ENCODE assay signal across 10 mouse cellular contexts in the genomic region with DNA sequence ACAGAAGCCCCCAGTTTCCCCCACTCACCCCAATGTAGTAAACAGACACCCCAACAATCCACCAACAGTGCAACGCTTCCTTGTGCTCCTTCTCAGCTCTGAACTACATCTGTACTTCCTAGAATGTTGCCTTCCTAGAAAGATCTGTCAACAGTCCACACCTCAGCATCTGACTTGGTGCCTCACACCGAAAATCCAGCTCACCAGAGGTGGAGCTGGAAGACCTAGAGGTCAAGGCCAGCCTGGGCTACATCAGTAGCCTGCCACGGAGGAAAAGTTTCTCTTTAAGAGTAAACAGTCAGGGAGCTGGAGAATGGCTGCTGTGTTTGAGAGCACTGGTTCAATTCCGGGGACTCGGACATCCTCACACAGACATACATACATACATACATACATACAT. TPM values are rescaled to one million over a fixed set of nuclear protein-coding genes. Genes with fewer than 3 reads are reported as not detected.
DNase-seq lines count a peak whose midpoint lies in the region; ATAC-seq and TF ChIP-seq lines count a peak whose summit lies in the region.
"Had no signal": no experiment of that assay in that cellular context is flagged by ENCODE, and none has a peak within 500 bp of the region (broad histone marks: within the 10 kb centered on the region; RNA-seq: fewer than 3 reads in every experiment).

No protein-coding gene starts in this region.

- no peaks in the 10 kb centered on the region for H3K9me3 ChIP-seq in hindbrain, postnatal 0 days (ENCODE audit: low read length)
- H3K9me3 ChIP-seq in hindbrain, embryonic 14.5 days (ENCODE audit: control insufficient read depth, low read length): no peaks in the 10 kb centered on the region
- H3K9me3 ChIP-seq: embryonic facial prominence, embryonic 13.5 days had no signal

- H3K27me3 ChIP-seq in hindbrain, postnatal 0 days (ENCODE audit: insufficient read depth, low read length): no peaks in the 10 kb centered on the region
- H3K27me3 ChIP-seq in hindbrain, embryonic 14.5 days (ENCODE audit: control insufficient read depth, insufficient read depth, low read length): no peaks in the 10 kb centered on the region
- H3K27me3 ChIP-seq: embryonic facial prominence, embryonic 13.5 days; Patski had no signal

- no peak for DNase-seq in hindbrain, postnatal 0 days (ENCODE audit: low spot score)
- no peak for DNase-seq in hindbrain, embryonic 14.5 days (ENCODE audit: low spot score)
- DNase-seq in thymus, postnatal 0 days (ENCODE audit: low spot score): peak; percentile 9
- DNase-seq in thymus, adult 18-20 months: no peak
- DNase-seq in liver: peak; percentile 57
- no peak for DNase-seq in cerebellum, adult 9-10 months
- DNase-seq in ovary, adult 18-20 months (ENCODE audit: low spot score): no peak
- DNase-seq: gastrocnemius, postnatal 10 days had no signal

- 82% methylated on average over 5 of the region's 5 CpGs for WGBS in hindbrain, postnatal 0 days
- 84% methylated on average over 5 of the region's 5 CpGs for WGBS in hindbrain, embryonic 14.5 days

- H3K4me3 ChIP-seq in hindbrain, postnatal 0 days (ENCODE audit: low read length): no peak overlapping the region
- no peak overlapping the region for H3K4me3 ChIP-seq in hindbrain, embryonic 14.5 days (replicated peaks; ENCODE audit: low read length)
- H3K4me3 ChIP-seq: embryonic facial prominence, embryonic 13.5 days had no signal

- no peak for TF ChIP-seq CTCF in hindbrain, postnatal 0 days (IDR thresholded peaks at IDR 0.05; ENCODE audit: low read depth)

- ATAC-seq in hindbrain, postnatal 0 days: no peak
- no peak for ATAC-seq in hindbrain, embryonic 14.5 days (ENCODE audit: low FRiP score)
- ATAC-seq: Patski had no signal

- peaks cover 4% of the 10 kb centered on the region for H3K4me1 ChIP-seq in hindbrain, postnatal 0 days (ENCODE audit: insufficient read depth, low read length)
- H3K4me1 ChIP-seq in hindbrain, embryonic 14.5 days (replicated peaks; ENCODE audit: control insufficient read depth, insufficient read depth, low read length): no peaks in the 10 kb centered on the region

- 0 out of 2 replicates have a peak overlapping the region, but pooled peaks have one; percentile 2 for H3K4me2 ChIP-seq in hindbrain, postnatal 0 days (ENCODE audit: low read depth, low read length)
- H3K4me2 ChIP-seq in hindbrain, embryonic 14.5 days (replicated peaks): no peak overlapping the region
- H3K4me2 ChIP-seq: embryonic facial prominence, embryonic 13.5 days had no signal

- H3K36me3 ChIP-seq in hindbrain, postnatal 0 days (ENCODE audit: insufficient read depth, low read length): no peaks in the 10 kb centered on the region
- no peaks in the 10 kb centered on the region for H3K36me3 ChIP-seq in hindbrain, embryonic 14.5 days (replicated peaks; ENCODE audit: control insufficient read depth, insufficient read depth)
- H3K36me3 ChIP-seq: embryonic facial prominence, embryonic 13.5 days had no signal

- no peak overlapping the region for H3K27ac ChIP-seq in hindbrain, postnatal 0 days
- no peak overlapping the region for H3K27ac ChIP-seq in hindbrain, embryonic 14.5 days
- H3K27ac ChIP-seq: embryonic facial prominence, embryonic 13.5 days had no signal

- H3K9ac ChIP-seq in hindbrain, postnatal 0 days (replicated peaks; ENCODE audit: low read length): no peak overlapping the region
- H3K9ac ChIP-seq in hindbrain, embryonic 14.5 days: no peak overlapping the region
- H3K9ac ChIP-seq: embryonic facial prominence, embryonic 13.5 days had no signal

RNA-seq across cellular contexts. Expression of gene Utrn, which starts 56.5 kb away (rescaled TPM):
- 24.6 and 25.8 TPM in 2 replicates for total RNA-seq in hindbrain, postnatal 0 days (2014; rRNA removed)
- 25.0 and 27.3 TPM in 2 replicates for polyA plus RNA-seq in hindbrain, postnatal 0 days (2015; fragmentation: Nextera tagmentation; extraction: Ambion mirVana)
- polyA plus RNA-seq in hindbrain, embryonic 14.5 days (2014; fragmentation: Nextera tagmentation; extraction: Ambion mirVana): 25.0 and 28.2 TPM in 2 replicates
- 54.3 and 84.8 TPM in 2 replicates for polyA plus RNA-seq in thymus, postnatal 0 days (2015; fragmentation: Nextera tagmentation; extraction: Ambion mirVana)

Comparison
In these comparisons a context has a peak if more than half of its experiments do, and no peak if none do; other contexts are left out.
1. DNase-seq: peak in thymus, postnatal 0 days (single experiment) and liver (single experiment); none in hindbrain, postnatal 0 days (single experiment), hindbrain, embryonic 14.5 days (single experiment), thymus, adult 18-20 months (0 of 2), cerebellum, adult 9-10 months (single experiment) and ovary, adult 18-20 months (single experiment).